Mouse (Mus musculus): ENCODE measurements around the gene Aaed1. TPM values are rescaled to one million over a fixed set of nuclear protein-coding genes. Genes with fewer than 3 reads are reported as not detected.

Aaed1 gene
- 10 to 100 TPM; 56.9 to 69.9 (median 65.3) TPM for total RNA-seq (2022)

DNA sequence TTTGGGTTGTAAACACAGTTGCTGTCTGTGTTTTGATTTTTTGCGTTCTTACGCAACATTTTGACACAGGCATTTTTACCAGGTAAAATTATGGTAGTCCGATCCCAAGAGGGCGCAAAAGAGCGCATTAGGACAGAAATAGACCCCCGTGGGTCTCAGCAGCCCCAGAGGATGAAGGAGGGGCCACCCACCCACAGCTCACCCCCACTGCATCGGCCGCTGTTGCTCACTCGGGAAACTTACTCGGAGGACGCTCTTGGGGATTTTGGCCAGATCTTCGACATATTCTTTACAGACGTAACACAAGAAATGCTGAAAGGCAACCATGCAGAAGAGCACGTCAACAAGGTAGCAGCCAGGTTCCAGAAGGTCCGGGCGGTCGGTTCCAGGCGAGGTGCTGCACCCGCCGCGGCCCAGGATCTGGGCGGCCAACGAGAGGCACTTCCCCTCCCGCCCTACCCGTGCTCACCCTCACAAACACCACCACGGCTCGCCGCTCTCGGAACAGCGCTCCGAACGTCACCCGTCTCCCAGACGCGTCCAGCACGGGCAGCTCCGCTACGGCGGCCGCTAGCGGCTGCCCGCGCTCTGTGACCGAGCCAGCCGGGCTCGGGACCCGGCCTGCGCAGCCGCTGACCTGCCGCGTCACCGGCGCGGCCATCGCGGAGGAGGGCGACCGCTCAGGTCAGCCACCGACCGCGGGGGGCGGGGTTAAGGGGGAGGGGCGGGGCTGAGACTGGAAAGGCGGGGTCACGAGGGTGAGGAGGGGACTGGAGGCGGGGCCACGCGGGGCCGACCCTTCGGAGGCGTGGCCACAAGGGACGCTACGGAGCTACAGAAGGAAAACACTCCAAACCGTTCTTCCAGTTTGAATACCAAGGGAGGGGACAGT is at the start of gene Aaed1:
Gene Aaed1, minus strand, starts transcription at position 687 of the 892 bp plus-strand sequence.
- DNase-seq (ENCODE audit: low spot score) = peak; percentile 89

DNA sequence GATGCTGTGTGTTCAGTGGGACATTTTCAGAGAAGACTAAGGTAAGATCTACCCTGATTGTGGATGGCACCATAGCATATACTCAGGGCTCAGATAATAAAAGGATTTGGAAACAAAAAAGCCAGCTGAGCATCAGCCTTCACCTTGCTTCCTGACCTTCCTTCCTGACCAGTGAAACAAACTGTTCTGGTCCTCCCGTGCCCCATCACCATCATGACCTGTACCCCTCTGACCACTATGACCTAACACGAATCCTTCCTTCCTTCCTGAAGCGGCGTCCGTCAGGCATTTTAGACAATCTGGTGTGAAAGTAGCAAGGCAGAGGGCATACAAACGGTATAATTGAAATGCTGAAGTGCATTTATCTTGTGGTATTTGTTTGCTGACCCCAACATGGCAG is 49.6 kb upstream of the Aaed1 start:
- DNase-seq (ENCODE audit: low spot score) = no peak

DNA sequence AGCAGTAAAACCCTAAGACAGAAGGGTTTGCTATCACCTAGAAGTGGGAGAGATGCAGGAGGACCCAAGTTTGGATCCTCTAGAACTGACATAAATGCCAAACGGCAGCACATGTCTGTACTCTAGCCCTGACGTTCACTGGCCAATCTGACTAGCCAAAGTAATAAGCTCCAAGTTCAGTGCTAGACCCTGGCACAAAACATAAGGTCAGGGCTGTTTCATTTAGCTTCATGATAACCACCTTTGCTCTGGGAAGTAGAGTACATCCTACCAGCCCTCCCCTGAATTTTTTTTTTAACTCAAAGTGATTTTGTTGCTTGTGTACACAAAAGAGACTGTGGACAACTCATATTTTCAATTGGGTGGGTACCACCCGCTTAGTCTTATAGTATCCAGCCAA is 48.5 kb upstream of the Aaed1 start:
- DNase-seq (ENCODE audit: low spot score) = no peak

DNA sequence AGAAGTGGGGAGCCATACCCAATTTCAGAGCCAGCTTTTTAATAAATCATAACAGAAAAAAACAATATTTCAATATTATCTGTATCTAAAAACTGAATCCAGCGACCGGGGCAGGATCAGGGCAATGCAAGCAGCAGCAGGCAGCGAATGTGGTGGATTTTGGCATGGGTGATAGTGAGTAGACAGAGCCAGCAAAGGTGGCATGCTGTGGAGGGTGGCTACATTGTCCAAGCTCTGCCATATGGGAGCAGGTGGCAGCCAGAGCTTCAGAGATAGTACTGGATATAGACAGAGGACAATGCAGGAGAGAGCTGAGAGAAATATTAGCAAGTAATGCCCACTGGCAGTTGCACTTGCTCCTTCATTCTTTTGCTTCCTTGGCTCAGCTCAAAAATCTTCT is 47.2 kb upstream of the Aaed1 start:
- no peak for DNase-seq (ENCODE audit: low spot score)

DNA sequence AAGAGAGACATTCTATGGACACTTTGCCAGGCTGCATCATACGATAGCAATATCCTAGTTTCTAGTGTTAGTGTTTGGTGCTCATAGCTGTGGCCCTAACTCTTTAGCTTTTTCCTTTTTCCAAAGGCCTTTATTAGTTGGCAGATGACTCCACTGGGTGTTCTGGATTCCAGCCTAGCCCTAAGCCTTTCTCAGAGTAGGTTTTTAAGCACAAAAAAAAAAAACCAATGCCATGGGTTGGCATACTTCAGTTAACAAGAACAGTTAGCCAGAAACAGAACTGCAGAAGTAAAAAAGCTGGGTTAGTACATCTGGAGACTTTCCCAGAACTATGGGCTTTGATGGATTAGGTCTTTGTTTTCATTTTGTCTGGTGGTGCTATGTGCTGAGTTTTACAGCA is 46.0 kb upstream of the Aaed1 start:
- no peak for DNase-seq (ENCODE audit: low spot score)

DNA sequence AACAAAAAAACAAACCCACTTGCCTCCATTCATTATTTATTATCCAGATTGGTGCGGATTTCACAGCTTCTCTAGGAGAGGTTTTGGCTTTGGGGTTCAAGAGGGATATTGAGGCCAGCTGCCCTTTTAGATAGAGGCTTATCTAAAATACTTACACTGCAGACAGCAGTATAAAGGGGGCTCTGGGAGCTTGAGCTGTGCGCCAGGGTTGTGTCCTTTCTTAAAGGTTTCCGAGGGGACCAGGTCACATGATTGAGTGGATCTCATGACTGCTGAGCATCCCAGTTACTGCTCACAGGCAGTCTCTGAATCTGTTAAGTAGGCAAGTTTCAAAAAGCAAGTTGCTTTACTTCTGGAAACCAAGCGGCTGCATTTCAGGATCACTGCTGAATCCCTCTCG is 44.9 kb upstream of the Aaed1 start:
- no peak for DNase-seq (ENCODE audit: low spot score)

DNA sequence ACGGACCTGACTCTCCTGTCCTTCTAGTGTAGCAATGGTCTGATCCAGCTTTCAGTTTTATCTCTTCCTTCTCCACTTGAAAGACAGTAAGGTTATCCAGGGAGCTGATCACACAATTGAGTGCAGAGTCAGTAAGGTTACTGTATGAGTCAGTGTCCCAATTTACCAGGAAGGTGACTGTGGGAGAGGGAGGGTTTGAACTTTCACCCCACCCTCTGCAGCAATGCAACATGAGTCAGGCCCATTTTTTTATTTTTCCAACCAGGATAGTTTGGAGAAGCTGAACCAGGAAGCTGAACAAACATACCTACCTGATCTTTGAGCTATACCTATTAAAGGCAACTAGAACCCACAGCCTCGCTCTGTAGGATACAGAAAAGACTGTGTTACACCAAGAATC is 37.0 kb upstream of the Aaed1 start:
- DNase-seq (ENCODE audit: low spot score) = no peak

DNA sequence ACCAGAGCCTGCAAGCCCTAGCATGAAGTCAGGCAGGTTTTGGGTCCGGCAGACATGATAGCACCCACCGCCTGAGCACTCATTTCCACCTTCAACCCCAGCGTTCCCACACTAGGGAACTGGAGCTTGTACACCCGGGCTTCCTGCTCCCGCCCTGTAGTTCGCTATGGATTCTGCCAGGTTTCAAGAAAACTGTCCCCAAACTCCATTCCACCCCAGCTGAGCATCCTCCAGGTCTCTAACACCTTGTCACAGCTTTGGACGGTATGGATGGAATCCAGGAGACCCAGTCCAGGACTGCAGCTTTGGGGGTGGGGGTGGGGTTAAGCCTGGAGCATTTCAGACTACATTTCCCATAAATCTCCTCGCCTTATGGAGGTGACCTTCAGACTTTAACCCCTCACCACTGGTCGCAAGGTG is 31.6 kb upstream of the Aaed1 start:
- DNase-seq (ENCODE audit: low spot score) = peak; percentile 31

DNA sequence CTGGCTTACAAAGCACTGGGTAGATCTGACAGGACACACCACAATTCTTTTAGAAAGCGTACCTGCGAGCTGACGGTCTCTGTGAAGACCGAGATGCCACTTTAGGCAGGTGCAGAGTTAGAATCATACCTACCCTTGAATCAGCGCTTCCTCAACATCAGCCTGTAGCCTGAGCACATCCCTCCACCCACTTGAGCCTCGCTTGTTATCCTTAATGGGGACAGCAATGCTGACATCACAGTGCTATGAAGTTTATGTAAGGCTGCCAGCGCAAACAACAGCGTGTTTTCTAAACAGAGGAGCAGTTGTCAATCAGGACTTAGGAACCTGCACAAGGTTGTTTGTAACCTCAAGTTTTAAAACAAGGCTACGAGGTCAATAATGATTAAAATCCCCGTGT is 31.1 kb upstream of the Aaed1 start:
- DNase-seq (ENCODE audit: low spot score) = no peak

DNA sequence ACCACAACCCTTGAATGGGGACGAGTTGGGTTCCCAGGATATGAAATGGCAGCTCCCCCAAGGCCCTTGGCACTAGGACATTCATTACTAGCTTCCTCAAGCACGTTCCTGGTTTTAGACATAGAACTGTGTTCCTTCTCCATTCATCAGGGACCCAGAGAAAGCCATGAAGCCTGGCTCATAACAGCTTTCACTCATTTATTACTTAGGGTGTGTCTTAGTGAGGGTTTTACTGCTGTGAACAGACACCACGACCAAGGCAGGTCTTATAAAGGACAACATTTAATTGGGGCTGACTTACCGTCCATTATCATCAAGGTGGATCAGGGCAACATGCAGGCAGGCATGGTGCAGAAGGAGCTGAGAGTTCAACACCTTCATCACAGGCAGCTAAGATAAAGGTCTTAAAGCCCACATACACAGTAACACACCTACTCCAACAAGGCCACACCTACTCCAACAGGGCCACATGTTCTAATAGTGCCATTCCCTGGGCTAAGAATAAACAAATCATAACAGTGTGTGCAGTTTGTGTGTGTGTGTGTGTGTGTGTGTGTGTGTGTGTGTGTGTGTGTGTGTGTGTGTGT is 23.1 kb upstream of the Aaed1 start:
- no peak for DNase-seq (ENCODE audit: low spot score)

DNA sequence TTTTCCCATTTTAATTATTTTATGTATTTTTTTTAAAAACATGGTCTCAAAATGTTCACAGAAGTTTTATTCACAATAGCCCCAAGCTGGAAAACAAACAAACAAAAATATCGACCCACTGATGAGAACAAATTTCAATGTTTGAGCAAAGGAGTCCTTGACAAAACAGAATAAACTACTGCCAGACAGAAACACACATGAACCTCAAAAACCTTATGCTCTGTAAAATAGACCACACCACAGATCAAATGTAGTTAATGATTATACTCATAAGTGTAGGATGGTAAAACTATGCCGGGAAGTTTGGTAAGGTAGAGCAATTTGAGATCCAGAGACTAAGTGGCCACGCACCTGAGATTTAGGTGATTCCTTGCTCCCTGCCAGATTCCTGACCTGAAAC is 20.6 kb upstream of the Aaed1 start:
- DNase-seq (ENCODE audit: low spot score) = no peak

DNA sequence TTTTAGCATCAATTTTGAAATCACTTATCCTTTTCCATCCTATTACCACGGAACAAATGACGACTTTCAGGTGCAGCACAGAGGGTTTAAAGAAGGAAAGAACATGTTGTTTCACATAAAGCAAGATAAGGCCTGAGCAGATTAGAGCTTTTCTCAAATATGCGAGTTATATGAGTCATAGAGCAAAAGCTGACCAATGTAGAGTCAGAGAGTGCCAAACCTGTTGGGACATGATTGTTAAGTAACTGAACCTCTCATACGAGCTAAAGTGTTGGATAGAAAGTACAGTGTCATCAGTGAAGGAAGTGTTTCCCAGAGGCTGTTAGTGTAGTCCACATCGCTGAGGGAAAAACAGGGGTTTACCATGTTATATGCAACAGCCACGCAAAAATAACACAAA is 19.8 kb upstream of the Aaed1 start:
- no peak for DNase-seq (ENCODE audit: low spot score)

DNA sequence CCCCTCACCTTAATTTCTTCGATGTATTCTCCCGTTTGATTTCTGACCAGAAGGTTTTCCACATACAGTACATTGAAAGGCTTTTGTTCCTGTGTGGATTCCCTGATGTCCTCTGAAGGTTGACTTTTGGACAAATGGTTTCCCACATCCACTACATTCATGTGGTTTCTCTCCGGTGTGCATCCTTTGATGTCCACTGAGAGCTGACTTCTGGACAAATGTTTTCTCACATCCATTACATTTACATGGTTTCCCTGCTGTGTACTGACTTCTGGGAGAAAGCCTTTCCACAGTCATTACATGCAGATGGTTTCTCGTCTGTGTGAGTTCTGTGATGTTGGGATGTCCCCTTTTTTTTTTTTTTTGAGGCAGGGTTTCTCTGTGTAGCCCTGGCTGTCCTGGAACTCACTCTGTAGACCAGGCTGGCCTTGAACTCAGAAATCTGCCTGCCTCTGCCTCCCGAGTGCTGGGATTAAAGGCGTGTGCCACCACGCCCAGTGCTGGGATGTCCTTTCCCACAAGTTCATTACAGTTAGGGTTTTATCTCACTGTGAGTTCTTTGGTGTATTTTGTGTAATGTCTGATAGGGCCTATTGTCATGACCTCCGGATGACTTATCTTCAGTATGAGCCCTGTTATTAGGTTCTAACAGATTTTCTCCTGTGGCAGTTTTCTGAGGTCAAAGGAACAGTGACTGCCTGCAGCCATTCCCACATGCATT is 10.2 kb upstream of the Aaed1 start:
- no peak for DNase-seq (ENCODE audit: low spot score)

DNA sequence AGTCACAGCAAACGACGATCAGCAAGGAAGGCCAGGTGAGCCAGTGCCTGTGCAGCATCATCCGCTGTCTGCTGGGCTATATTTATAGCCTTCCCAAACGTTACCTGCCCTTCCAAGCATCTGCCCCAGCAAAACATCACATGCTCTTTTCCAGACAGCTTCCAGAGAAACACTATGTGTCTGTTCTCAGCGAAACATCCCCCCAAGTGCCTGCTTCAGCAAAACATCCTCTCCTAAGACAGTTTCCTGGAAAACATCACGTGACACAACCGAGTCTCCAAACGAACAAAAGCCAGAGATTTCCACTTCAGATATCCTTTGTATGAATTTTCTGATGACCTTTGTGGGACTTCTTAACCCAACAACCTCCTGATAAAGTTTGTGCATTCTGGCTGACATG is 7.8 kb upstream of the Aaed1 start:
- DNase-seq (ENCODE audit: low spot score) = peak; percentile 63

DNA sequence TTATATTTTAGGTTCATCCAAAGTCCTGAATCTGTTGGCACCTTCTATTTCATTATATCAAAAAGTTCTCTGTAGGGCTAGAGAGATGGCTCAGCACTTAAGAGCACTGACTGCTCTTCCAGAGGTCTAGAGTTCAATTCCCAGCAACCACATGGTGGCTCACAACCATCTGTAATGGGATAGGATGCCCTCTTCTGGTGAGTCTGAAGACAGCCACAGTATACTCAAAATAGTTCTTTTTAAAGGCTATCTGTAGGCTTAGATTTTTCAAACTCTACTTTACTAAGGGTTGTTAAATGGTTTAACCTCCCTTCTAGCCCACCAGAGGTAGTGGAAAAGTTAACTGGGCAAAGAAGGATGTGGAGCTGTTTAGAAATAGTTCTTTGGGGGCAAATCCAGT is 7.3 kb upstream of the Aaed1 start:
- DNase-seq (ENCODE audit: low spot score) = no peak

DNA sequence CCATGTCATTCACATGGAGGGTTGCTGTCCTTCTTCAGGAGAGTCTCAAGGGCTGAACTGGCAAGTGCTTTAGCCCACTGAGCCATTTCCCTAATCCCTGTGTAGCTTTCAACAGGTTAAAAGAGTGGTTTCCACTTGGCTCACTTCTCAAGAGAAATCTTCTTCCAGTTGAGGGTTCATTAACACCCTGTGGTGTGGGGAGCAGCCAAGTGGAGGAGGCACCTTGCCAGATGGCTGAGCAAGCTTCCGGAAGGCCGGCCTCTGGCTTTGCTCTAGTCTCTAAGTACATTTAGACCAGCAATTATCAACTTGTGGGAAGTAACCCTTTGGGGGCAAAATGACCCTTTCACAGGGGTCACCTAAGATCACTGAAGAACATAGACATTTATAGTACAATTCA is 5.8 kb upstream of the Aaed1 start:
- DNase-seq (ENCODE audit: low spot score) = peak; percentile 26

DNA sequence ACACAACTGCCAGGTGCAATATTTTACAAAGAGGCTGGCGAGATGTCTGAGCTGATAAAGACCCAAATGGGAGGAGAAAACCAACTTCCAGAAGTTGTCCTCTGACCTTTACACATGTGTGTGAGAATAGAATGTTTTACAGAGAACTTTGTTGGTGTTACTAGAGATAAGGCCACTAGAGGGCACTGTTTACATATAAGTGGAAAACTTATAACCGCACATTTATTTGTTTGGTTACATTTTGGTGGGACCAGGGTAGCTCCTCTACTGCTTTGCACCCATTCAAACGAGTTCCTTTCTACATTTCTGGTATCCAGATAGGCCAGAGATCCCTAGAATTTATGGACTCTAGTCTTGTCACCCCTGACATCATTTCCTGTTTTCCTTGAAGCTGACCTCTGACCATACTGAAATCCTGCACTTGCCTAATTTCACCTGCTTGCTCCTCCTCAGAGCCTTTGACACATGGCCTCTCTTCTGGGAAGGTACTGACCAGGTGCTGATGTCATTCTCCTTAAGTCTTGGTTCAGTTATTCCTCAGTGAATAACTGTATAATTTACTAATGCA is 3.1 kb upstream of the Aaed1 start:
- peak; percentile 74 for DNase-seq (ENCODE audit: low spot score)

DNA sequence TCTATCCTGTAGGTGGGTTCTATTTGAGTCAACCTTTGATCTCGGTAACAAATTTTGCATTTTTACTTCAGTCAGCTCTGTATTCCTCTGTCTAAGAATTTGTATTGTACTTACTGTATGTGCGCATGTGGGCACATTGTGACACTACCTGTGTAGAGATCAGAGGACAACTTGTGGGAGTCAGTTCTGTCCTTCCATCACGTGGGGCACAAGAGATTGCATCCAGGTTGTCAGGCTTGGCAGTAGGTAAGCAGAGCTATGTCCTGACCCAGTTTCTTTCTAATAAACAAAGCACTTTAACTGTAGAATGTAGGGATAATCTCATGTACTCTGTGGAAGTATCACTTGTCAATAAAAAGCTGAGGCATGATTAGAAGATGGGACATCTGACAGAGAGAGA is 1.5 kb upstream of the Aaed1 start:
- no peak for DNase-seq (ENCODE audit: low spot score)

DNA sequence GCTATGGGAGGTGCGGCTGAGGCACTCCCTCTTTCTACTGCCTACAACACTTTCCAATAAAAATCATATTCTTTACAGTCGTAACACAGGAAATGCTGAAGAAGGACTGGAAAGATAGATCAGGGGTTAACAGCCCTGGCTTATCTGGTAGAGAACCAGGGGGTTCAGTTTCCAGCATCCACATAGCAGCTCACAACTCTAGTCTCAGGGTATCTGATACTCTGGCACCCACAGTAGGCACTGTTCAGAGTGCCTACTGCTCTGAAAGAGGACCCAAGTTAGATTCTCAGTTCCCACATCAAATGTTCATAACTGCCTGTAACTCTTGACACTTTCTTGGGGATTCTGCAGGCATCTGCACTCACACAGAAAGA is 393 bp upstream of the Aaed1 start:
- DNase-seq (ENCODE audit: low spot score) = no peak

DNA sequence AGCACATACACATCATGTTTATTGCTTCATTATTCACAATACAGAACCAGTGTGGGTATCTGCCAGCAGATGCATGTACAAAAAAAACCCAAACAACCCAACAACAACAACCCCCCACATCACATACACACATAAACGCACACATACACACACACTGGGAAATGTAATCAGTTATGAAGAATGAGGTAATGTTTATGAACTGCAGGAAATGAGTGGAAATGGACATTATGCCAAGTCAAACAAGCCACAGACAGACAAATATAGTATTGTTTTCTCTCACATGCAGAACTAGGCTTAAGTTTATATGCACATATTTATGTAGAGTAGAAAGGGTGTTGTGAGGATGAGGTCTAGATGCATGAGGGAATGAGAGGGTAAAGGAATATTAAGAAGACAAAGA is 1.2 kb downstream of the Aaed1 start:
- DNase-seq (ENCODE audit: low spot score) = no peak

DNA sequence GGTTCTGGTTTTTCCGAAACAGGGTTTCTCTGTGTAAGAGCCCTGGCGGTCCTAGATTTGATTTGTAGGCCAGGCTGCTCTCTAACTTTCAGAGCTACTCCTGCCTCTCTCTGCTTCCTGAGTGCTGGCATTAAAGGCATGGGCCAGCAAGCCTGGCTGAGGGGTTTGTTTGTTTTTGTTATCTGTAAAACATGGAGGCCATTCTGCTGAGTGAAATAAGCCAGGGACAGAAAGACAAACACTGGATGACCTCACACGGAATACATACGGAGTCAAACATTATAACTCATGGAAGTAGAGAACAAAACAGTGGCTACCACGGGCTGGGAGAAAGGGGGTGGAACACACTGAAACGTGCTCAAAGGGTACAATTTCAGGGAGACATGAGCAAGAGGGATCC is 1.9 kb downstream of the Aaed1 start:
- no peak for DNase-seq (ENCODE audit: low spot score)

DNA sequence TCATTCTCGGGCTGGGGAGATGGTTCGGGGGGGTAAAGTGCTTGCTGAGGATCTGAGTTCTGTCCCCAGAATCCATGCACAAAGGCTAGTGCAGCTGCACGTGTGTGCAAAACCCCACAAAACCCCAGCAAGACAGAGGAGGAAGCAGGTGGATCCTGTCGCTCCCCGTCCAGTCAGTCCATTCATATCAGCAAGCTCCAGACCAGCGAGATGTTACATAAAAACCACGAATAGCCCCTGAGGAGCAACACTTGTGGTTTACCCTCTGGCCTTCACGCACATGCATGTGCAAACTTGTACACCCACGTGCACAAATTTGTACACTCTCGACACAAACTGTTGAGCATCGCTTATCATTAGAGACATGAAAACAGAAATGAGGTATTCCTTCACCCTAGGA is 2.7 kb downstream of the Aaed1 start:
- DNase-seq (ENCODE audit: low spot score) = no peak

DNA sequence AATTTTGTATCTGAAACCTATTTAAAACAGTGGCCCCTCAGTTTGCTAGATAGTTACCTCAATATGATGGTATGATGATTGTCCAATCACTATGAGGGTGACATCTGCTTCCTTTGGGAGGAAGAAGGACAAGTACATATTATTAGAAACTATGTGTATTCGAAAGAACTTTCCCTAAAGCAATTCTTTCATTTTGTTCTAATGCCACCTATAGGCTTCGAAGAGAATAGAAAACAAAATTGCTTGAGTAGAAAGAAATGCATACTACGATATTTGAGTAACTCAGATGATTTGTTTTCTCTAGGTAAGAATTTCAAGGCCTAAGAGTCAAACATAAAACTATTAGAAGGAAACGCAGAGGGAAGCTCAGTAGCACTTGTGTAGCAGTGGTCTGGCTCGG is 3.5 kb downstream of the Aaed1 start:
- no peak for DNase-seq (ENCODE audit: low spot score)

Measured in heart, adult 8-10 months (tissue).